Mouse (Mus musculus): ENCODE measurements around the gene Phrf1.

Phrf1 gene

GRCm38 (mm10) chr7:141213133-141213532 is 15.5 kb upstream of the Phrf1 start:
- DNase-seq (ENCODE audit: extremely low read depth, insufficient read length, low spot score) = no peak

GRCm38 (mm10) chr7:141213605-141214235 is 14.9 kb upstream of the Phrf1 start, which contains the start of gene Lmntd2:
Lmntd2 (minus strand) TSS chr7:141214080.
- DNase-seq (ENCODE audit: extremely low read depth, insufficient read length, low spot score) = no peak

- no peak for DNase-seq (ENCODE audit: extremely low read depth, insufficient read length, low spot score)
Measured at GRCm38 (mm10) chr7:141214310-141214709, 14.3 kb upstream of the Phrf1 start.

GRCm38 (mm10) chr7:141215101-141215879 is 13.3 kb upstream of the Phrf1 start, which contains the start of gene Rassf7:
Rassf7 (plus strand) TSS chr7:141215860.
- peak; percentile 95 for DNase-seq (ENCODE audit: extremely low read depth, insufficient read length, low spot score)

DNA sequence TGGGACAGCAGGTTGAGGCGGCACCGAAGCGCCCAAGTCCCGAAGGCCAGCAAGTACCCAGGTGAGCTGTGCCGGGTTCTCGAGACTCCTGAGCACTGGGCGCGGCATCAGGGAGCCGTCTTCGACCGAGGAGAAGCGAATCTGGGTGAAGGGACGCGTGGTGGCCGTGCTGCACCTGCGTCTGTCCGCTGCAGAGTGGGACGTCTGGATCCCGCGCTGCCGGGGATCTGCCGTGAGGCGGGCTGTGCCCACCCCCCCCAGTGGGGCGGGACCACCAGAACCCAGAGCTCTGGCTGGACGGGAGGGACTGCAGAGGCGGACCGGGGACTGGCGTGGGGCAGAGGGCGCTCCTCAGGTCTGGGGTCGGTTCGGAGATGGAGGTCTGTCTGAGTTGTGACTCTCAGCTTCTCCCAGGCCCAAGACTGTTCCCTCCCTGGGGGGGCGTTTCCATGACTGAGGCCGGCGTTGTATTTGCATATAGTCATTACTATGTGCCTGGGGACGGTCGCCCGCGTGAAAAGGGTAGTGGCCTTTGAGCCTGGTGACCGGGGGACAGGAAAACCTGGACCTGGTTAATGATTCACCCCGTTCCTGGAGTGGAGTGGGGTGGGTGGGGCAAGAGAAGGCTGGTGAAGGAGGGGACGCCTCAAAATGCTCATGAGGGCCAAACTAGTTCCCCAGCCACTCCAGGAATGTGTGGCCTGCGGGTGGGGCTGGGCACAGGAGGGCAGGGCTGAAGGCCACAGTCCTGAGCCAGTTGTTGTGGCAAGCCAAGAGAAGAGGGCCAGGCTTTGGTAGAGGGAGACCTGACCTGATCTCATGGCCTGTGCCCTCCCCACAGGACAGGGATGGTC is 12.5 kb upstream of the Phrf1 start:
- DNase-seq (ENCODE audit: extremely low read depth, insufficient read length, low spot score) = peak; percentile 92

DNA sequence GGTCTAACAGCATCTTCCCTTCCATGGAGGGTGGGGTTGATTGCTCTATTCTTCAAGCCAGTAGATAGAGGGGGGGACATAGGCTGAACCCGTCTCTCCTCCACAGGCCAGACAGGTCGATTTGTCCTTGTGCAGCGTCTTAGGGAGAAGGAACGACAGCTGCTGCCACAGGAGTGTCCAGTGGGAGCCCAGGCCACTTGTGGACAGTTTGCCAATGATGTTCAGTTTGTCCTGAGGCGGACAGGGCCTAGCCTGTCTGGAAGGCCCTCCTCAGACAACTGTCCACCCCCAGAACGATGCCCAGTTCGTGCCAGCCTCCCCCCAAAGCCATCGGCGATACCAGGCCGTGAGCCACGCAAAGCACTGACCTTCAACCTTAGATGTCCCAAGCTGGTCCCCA is 11.7 kb upstream of the Phrf1 start:
- peak; percentile 26 for DNase-seq (ENCODE audit: extremely low read depth, insufficient read length, low spot score)

DNA sequence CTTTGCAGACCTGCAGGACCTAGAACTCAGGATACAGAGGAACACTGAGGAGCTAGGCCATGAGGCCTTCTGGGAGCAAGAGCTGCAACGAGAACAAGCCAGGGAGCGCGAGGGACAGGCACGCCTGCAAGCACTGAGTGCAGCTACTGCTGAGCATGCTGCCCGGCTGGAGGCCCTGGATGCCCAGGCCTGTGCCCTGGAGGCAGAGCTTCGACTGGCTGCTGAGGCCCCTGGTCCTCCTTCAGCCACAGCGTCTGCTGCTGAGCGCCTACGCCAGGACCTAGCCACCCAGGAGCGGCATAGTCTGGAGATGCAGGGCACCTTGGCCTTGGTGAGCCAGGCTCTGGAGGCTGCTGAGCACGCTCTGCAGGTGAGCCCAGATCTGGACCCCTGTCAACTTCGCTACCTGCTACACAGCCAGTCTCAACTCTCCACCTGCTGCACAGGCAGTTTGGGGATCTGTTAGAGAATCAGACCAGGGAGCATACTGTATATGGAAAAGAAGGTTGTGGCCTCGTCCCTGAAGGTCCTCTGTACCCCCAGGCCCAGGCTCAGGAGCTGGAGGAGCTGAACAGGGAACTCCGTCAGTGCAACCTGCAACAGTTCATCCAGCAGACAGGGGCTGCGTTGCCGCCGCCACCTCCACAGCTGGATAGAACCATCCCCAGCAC is 11.1 kb upstream of the Phrf1 start:
- peak; percentile 26 for DNase-seq (ENCODE audit: extremely low read depth, insufficient read length, low spot score)

DNA sequence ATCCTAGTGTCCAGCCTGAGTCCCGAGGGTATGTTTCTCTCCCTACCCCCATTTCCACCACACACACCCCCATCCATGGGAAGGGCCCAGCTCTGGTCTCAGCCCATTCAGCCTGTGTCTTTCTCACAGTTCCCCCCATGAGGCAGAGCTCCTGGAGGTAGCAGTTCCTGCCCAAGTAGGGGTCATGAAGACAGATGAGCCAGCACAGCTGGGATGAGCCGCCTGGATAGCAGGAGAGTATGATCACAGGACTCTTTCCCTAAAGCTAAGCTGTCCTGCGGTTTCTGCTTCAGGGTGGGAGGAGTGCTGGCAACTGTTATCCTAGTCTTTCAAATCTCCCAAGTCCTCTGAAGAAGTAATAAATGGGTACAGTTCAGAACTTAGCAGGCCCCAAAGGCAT is 10.4 kb upstream of the Phrf1 start:
- DNase-seq (ENCODE audit: extremely low read depth, insufficient read length, low spot score) = no peak

GRCm38 (mm10) chr7:141218557-141219133 is 9.9 kb upstream of the Phrf1 start:
- DNase-seq (ENCODE audit: extremely low read depth, insufficient read length, low spot score) = no peak

DNA sequence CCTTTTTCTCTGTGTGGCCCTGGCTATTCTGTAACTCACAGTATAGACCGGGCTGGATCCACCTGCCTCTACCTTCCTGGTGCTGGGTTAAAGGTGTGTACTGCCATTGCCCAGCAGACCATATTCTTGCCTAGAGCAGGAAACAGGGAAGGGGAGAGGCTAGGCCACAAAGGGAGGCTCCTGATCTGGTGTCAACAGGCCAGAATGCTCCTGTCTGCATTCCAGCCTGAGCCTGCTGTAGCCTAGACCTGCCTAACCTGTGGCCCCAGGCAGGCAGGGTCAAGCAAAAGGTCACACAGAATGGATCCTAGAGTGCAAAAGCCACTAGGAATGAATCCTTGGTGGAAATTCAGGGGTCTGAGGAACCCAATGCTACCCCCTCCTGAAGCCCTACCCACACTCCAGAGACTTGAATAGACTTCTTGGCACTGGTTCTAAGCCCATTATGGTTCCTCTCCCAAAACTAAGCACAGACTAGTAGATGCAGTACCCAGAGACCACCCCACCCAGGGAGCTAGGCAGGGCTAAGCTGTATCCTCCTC is 9.0 kb upstream of the Phrf1 start:
- no peak for DNase-seq (ENCODE audit: extremely low read depth, insufficient read length, low spot score)

DNA sequence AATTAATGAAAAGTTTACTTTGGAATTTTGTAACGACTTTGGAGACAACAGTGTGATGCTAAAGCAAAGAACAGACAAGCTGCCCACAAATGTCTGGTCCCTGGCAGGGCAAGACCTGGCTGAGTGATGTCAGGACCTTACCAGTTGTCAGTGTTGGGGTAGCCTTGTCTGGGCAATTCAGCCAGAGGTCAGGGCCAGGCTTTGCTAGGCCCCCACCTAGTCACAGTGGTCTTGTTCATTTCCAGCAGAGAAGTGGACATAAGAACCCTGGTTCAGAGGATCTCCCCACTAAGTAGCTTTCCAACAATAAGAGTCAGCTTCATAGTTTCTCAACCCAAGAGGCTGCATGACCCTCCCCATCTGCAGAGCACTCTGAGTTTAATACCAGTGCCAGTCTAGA is 8.2 kb upstream of the Phrf1 start:
- DNase-seq (ENCODE audit: extremely low read depth, insufficient read length, low spot score) = no peak

DNA sequence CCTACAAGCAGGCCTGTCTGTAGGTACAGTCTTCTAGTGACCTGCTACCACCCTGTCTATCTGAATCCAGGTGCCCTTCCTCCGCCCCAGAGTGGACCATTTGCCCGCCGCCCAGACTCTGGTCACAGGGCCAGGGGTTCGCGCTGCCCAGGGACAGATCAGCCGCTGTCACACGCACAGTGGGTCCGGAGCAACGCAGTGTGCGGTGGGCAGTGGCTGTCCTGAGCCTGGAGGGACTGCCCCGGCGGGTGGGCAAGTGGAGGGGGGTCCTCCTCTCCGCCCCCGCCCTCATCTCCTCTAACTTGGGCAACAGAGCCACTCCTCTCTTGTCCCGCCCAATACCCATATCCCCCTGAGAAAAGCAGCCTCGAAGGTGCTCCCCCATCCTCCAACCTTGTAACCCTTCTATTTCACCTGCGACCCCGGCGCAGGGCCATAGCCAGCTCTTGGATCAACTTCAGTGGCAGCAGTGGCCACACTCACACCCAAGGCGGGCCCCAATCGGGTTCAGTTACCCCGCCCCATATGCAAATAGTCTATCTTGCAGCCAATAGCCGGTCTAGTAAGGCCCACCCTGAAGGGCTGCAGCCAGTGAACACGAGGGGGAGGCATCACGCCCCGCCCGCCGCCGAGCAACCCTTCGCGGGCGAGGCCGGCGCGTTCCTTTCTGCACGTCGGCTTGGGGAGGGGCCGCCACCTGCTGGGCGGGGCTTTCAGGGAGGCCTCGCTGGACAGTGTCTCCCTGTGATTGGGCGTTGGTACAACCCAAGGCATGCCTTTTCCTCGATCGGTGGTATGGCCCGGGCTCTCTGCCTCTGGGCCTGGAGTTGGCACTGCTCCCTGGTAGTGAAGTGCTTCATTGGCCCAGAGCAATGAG is 7.1 kb upstream of the Phrf1 start:
- DNase-seq (ENCODE audit: extremely low read depth, insufficient read length, low spot score) = peak; percentile 99

- no peak for DNase-seq (ENCODE audit: extremely low read depth, insufficient read length, low spot score)
Measured at GRCm38 (mm10) chr7:141222126-141222467, 6.5 kb upstream of the Phrf1 start.

DNA sequence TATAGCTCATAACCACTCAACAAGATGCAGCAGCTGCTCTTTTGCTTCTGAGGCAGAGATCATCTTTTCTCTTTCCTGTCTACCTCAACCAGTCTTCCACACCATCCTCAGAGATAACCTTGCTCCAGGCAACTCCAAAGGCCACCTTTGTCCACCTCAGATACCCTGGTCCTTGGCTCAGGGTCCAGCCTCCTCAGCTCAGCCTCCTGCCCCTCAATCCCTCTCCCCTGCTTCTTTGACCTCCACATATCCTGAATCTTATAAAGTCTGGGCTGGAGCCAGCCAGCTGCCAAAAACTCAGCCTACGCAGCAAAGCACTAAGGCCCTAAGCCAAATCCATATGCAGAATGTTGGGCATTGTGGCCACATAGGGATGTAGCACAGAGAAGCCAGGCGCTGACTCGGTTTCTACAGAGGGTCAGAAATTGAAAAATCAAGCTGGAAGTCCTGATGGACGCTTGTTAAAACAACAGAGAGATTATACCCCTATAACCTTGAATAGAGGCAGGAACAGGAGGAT is 5.8 kb upstream of the Phrf1 start:
- DNase-seq (ENCODE audit: extremely low read depth, insufficient read length, low spot score) = no peak

DNA sequence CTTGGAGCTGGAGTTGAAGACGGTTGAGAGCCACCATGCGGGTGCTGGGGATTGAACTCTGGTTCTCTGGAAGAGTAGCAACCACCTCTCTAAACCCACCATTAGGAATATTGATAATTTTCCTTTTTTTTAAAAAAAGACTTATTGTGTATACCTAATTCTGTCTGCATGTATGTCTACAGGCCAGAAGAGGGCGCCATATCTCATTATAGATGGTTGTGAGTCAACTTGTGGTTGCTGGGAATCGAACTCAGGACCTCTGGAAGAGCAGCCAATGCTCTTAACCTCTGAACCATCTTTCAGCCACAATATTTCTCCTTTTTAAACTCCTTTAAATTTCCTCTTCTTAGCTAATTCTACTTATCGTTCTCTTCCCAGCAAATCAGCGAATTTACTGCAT is 2.0 kb upstream of the Phrf1 start:
- no peak for DNase-seq (ENCODE audit: extremely low read depth, insufficient read length, low spot score)

DNA sequence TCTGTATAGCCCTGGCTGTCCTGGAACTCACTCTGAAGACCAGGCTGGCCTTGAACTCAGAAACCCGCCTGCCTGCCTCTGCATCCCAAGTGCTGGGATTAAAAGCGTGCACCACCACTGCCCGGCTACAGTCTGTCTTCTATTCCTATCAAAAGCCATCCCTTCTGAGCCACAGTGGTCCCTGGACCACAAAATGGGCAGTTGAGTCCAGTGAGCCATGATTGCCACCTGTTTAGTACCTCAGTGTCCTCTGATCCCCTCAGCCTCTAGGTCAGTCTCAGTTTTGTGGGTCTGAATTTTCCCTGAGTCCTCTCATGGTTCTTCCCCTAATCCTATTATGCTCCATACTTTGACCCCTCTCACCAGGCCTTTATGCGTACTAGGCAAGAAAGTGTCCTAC is 788 bp upstream of the Phrf1 start:
- DNase-seq (ENCODE audit: extremely low read depth, insufficient read length, low spot score) = no peak

- DNase-seq (ENCODE audit: extremely low read depth, insufficient read length, low spot score) = no peak
Measured at GRCm38 (mm10) chr7:141229702-141230101, 1.1 kb downstream of the Phrf1 start.

DNA sequence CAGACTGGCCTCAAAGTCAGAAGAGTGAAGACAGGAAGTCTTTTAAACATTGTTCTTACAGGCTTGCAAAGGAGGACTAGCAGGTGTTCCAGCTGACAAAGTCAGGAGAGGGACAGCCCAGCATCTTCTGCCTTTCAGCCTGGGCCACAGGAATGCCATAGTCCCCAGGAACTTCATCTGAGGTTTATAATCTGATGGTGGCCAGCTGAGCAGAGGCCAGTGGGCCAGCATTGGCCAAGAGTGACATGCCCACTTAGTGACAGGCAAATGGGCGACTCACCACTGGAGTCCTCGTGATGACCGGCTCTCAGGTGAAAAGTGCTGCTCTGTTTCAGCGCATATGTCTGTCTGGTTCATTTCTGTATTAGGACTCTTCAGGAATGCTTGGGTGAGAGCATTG is 2.0 kb downstream of the Phrf1 start:
- no peak for DNase-seq (ENCODE audit: extremely low read depth, insufficient read length, low spot score)

DNA sequence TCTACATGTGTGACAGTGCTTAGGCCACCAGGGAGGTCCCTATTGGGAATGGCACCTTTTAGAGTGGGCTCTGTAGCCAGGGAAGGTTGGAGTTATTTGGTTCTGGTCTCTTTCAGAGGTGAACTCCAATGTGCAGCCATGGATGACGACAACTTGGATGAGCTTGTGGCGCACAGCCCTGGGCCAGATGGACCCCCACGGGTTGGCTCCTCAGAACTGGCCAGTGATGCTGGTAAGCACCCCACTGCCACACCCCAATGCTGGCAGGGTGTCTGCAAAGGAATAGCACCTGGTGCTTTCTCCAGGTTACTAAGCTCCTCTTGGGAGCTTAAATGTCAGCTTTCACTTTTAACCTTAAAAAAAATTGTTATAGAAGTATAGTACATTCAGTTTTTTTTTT is 2.5 kb downstream of the Phrf1 start:
- no peak for DNase-seq (ENCODE audit: extremely low read depth, insufficient read length, low spot score)

Data from 3134 (cell line).